Mouse (Mus musculus): ENCODE results near the gene D430041D05Rik. TPM values are rescaled to one million over a fixed set of nuclear protein-coding genes. Genes with fewer than 3 reads are reported as not detected.

The D430041D05Rik gene
- polyA plus RNA-seq, 1 experiment from 2014 or later: 0.12 TPM

DNA sequence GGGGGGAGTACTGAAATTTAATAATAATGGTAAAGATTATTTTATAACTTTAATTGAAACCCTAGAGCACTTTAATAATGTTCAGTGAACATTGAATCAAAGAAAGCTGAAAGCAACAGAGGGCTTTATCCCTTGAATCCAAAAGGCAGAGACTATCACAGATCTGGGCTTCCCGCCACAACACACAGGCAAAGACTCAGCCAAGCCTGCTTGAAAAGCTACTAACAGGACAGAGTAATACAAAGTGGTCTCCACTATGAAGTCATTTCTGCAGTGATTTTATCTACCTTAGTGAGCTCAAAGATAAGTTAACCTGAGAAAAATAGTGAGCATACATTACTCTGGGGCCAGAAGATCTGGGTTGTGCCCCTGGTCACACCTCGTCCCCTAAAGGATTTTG, 128.0 kb downstream of the D430041D05Rik start:
- H3K4me3 ChIP-seq (ENCODE audit: low read length): no peak overlapping the region
- no peak for ATAC-seq
- 88% methylated on average over 2 of the region's 2 CpGs for WGBS

GRCm38 (mm10) chr2:104267049-104267448, 143.8 kb downstream of the D430041D05Rik start:
- ATAC-seq: no peak
- WGBS: 30% methylated on average over 4 of the region's 4 CpGs

More for the DNA sequence above, 128.0 kb downstream of the D430041D05Rik start:
- H3K36me3 ChIP-seq (ENCODE audit: control insufficient read depth, insufficient read depth, low read length): no peaks in the 10 kb centered on the region
- H3K9me3 ChIP-seq (ENCODE audit: control insufficient read depth, low read length): no peaks in the 10 kb centered on the region
- H3K9ac ChIP-seq (ENCODE audit: low read depth, low read length): no peak overlapping the region
- no peaks in the 10 kb centered on the region for H3K4me1 ChIP-seq (ENCODE audit: control insufficient read depth, insufficient read depth, low read length)
- no peak overlapping the region for H3K4me2 ChIP-seq (ENCODE audit: low read depth, low read length)
- H3K27ac ChIP-seq (ENCODE audit: low read length): no peak overlapping the region
- no peaks in the 10 kb centered on the region for H3K27me3 ChIP-seq (replicated peaks; ENCODE audit: control insufficient read depth, insufficient read depth, low read length)

DNA sequence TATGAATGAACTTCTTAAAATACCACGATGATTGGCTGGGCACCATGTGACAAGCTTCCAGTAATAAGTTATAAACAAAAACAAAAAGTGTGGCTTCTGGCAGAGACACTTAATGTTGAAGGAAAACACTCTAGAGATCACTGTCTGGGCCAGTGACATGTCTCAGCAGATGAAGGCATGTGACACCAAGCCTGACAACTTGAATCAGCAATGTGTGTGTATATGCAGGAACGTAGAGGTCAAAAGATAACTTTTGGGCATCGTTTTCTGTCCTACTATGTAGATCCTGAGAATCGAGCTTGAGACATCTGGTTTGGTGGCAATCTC, 149.1 kb downstream of the D430041D05Rik start:
- Histone ChIP-seq H3K27me3 (replicated peaks; ENCODE audit: control insufficient read depth, insufficient read depth, low read length) (no peaks in the 10 kb centered on the region), H3K4me1 (ENCODE audit: control insufficient read depth, insufficient read depth, low read length) (no peaks in the 10 kb centered on the region), H3K9me3 (ENCODE audit: control insufficient read depth, low read length) (no peaks in the 10 kb centered on the region), H3K4me2 (ENCODE audit: low read depth, low read length) (no peak overlapping the region), H3K36me3 (ENCODE audit: control insufficient read depth, insufficient read depth, low read length) (no peaks in the 10 kb centered on the region), H3K4me3 (ENCODE audit: low read length) (no peak overlapping the region), H3K27ac (ENCODE audit: low read length) (no peak overlapping the region), H3K9ac (ENCODE audit: low read depth, low read length) (no peak overlapping the region)
- ATAC-seq: no peak
- WGBS: 82% methylated on average over 4 of the region's 4 CpGs

More at GRCm38 (mm10) chr2:104267049-104267448, 143.8 kb downstream of the D430041D05Rik start:
- Histone ChIP-seq H3K4me2 (ENCODE audit: low read depth, low read length) (no peak overlapping the region), H3K27ac (ENCODE audit: low read length) (no peak overlapping the region), H3K4me1 (ENCODE audit: control insufficient read depth, insufficient read depth, low read length) (no peaks in the 10 kb centered on the region), H3K9ac (ENCODE audit: low read depth, low read length) (no peak overlapping the region), H3K36me3 (ENCODE audit: control insufficient read depth, insufficient read depth, low read length) (no peaks in the 10 kb centered on the region), H3K4me3 (ENCODE audit: low read length) (no peak overlapping the region), H3K9me3 (ENCODE audit: control insufficient read depth, low read length) (no peaks in the 10 kb centered on the region), H3K27me3 (replicated peaks; ENCODE audit: control insufficient read depth, insufficient read depth, low read length) (no peaks in the 10 kb centered on the region)

GRCm38 (mm10) chr2:104260920-104261740, 149.7 kb downstream of the D430041D05Rik start:
- H3K36me3 ChIP-seq (ENCODE audit: control insufficient read depth, insufficient read depth, low read length): no peaks in the 10 kb centered on the region
- ATAC-seq: no peak
- no peaks in the 10 kb centered on the region for H3K27me3 ChIP-seq (replicated peaks; ENCODE audit: control insufficient read depth, insufficient read depth, low read length)
- H3K9me3 ChIP-seq (ENCODE audit: control insufficient read depth, low read length): no peaks in the 10 kb centered on the region
- H3K4me2 ChIP-seq (ENCODE audit: low read depth, low read length): no peak overlapping the region
- 74% methylated on average over 18 of the region's 18 CpGs for WGBS
- H3K27ac ChIP-seq (ENCODE audit: low read length): no peak overlapping the region
- no peaks in the 10 kb centered on the region for H3K4me1 ChIP-seq (ENCODE audit: control insufficient read depth, insufficient read depth, low read length)
- H3K4me3 ChIP-seq (ENCODE audit: low read length): no peak overlapping the region
- no peak overlapping the region for H3K9ac ChIP-seq (ENCODE audit: low read depth, low read length)

DNA sequence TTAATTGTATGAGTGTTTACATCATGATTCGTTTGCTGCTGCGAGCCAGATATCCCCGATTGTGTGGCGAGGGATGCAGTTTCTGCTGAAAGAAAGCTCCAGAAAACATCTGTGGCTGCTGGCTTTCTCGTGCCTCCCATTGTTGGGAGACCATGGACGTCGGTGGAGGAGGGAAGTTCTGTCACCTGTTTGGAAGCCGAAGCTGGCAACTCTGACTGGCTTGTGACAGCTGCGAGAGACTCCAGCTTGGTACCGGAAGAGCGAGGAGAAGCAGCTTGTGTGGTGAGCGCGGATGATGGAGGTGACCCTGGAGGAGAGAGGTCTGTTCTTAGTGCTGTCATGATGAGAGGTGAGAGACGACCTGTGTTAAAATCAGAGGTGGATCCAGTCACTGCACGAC, 154.2 kb downstream of the D430041D05Rik start:
- Histone ChIP-seq H3K4me1 (ENCODE audit: control insufficient read depth, insufficient read depth, low read length) (no peaks in the 10 kb centered on the region), H3K36me3 (ENCODE audit: control insufficient read depth, insufficient read depth, low read length) (no peaks in the 10 kb centered on the region), H3K4me3 (ENCODE audit: low read length) (no peak overlapping the region), H3K9ac (ENCODE audit: low read depth, low read length) (no peak overlapping the region), H3K9me3 (ENCODE audit: control insufficient read depth, low read length) (no peaks in the 10 kb centered on the region), H3K27ac (ENCODE audit: low read length) (no peak overlapping the region), H3K27me3 (replicated peaks; ENCODE audit: control insufficient read depth, insufficient read depth, low read length) (no peaks in the 10 kb centered on the region), H3K4me2 (ENCODE audit: low read depth, low read length) (no peak overlapping the region)
- ATAC-seq: no peak
- WGBS: 66% methylated on average over 15 of the region's 15 CpGs

DNA sequence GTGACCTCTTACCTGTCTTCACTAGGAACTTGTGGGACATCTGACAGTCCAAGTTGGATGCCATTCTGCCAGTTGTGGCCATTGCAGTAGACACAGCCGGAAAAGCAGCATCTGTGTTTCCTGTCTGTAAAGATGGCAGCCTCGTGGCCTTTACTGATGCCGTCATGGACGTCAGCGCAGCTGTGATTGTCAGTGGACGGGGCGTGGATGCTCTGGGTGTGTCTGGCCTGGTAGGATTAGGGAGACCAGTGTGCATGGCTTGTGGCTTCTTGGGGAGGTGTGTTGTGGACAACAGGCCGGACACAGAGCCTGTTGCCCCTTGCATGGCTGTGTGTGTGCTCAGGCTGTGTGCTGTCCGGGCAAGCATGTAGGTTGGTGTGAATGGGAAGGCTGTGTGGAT, 155.9 kb downstream of the D430041D05Rik start:
- no peak overlapping the region for H3K27ac ChIP-seq (ENCODE audit: low read length)
- ATAC-seq: no peak
- H3K4me3 ChIP-seq (ENCODE audit: low read length): no peak overlapping the region
- H3K36me3 ChIP-seq (ENCODE audit: control insufficient read depth, insufficient read depth, low read length): no peaks in the 10 kb centered on the region
- no peaks in the 10 kb centered on the region for H3K4me1 ChIP-seq (ENCODE audit: control insufficient read depth, insufficient read depth, low read length)
- H3K27me3 ChIP-seq (replicated peaks; ENCODE audit: control insufficient read depth, insufficient read depth, low read length): no peaks in the 10 kb centered on the region
- no peaks in the 10 kb centered on the region for H3K9me3 ChIP-seq (ENCODE audit: control insufficient read depth, low read length)
- H3K4me2 ChIP-seq (ENCODE audit: low read depth, low read length): no peak overlapping the region
- WGBS: 91% methylated on average over 9 of the region's 9 CpGs
- no peak overlapping the region for H3K9ac ChIP-seq (ENCODE audit: low read depth, low read length)

DNA sequence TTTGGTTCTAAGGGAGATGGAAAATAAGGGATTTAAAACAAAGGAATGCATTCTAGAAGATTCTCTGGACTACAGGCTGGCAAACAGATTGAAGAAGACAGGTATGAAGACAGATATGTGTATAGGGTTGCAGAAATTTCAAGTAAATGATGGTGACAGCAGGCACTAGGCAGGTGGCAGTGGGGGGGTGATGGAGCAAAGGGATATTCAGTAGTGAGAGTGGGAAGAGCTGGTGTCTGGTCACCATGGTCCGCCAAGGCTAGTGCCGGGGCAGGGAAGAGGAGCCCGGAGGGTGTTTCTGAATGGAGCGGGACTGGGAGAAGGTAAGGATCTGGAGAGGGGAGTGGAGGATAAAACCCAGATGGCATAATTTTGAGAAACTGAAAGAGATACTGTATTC, 157.5 kb downstream of the D430041D05Rik start:
- Histone ChIP-seq H3K9me3 (ENCODE audit: control insufficient read depth, low read length) (no peaks in the 10 kb centered on the region), H3K4me2 (ENCODE audit: low read depth, low read length) (no peak overlapping the region), H3K27me3 (replicated peaks; ENCODE audit: control insufficient read depth, insufficient read depth, low read length) (no peaks in the 10 kb centered on the region), H3K27ac (ENCODE audit: low read length) (no peak overlapping the region), H3K36me3 (ENCODE audit: control insufficient read depth, insufficient read depth, low read length) (no peaks in the 10 kb centered on the region), H3K4me3 (ENCODE audit: low read length) (no peak overlapping the region), H3K9ac (ENCODE audit: low read depth, low read length) (no peak overlapping the region), H3K4me1 (ENCODE audit: control insufficient read depth, insufficient read depth, low read length) (no peaks in the 10 kb centered on the region)
- WGBS: 94% methylated on average over 4 of the region's 4 CpGs
- no peak for ATAC-seq

DNA sequence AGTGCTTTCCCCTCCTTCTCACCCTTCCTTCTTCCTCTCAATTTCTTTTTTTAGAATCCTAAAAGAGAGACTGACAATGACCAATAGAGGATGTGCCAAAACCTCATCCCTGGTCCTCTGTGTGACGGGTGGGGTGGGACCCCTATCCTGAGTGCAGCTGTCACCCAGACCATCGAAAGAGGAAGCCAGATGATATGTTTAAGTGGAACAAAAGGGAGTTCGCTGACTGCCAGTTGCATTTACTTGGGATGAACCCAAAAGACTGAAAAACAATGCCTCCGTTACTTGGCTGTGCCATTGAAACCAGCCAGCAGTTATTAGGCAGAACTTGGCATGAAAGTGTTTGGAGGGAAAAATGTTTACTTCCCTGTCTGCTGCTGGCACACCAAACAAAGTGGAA, 159.2 kb downstream of the D430041D05Rik start:
- Histone ChIP-seq H3K4me2 (ENCODE audit: low read depth, low read length) (no peak overlapping the region), H3K27ac (ENCODE audit: low read length) (no peak overlapping the region), H3K36me3 (ENCODE audit: control insufficient read depth, insufficient read depth, low read length) (no peaks in the 10 kb centered on the region), H3K9me3 (ENCODE audit: control insufficient read depth, low read length) (no peaks in the 10 kb centered on the region), H3K4me3 (ENCODE audit: low read length) (no peak overlapping the region), H3K27me3 (replicated peaks; ENCODE audit: control insufficient read depth, insufficient read depth, low read length) (no peaks in the 10 kb centered on the region), H3K4me1 (ENCODE audit: control insufficient read depth, insufficient read depth, low read length) (no peaks in the 10 kb centered on the region), H3K9ac (ENCODE audit: low read depth, low read length) (no peak overlapping the region)
- WGBS: 64% methylated on average over 4 of the region's 4 CpGs
- ATAC-seq: no peak

DNA sequence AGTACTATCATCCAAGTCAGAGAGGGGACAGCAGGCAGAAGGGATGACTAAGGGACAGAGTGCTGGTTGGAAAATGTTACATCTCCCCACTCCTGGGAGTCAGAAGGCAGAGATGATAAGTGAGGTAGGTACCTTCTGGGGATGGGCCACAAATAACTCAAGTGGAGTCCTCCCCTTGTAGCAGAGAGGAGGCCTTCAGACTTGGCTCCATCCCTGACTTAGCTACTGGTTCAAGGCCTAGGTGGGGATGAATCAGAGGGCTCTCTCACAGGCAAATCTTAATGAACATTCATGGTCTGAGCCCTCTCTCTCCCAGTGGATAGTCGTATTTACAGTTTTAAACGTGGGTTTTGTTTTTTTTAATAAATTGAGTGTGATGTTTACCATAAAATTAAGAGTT, 161.0 kb downstream of the D430041D05Rik start:
- Histone ChIP-seq H3K36me3 (ENCODE audit: control insufficient read depth, insufficient read depth, low read length) (no peaks in the 10 kb centered on the region), H3K4me3 (ENCODE audit: low read length) (no peak overlapping the region), H3K4me1 (ENCODE audit: control insufficient read depth, insufficient read depth, low read length) (no peaks in the 10 kb centered on the region), H3K27me3 (replicated peaks; ENCODE audit: control insufficient read depth, insufficient read depth, low read length) (no peaks in the 10 kb centered on the region), H3K9ac (ENCODE audit: low read depth, low read length) (no peak overlapping the region), H3K27ac (ENCODE audit: low read length) (no peak overlapping the region), H3K9me3 (ENCODE audit: control insufficient read depth, low read length) (no peaks in the 10 kb centered on the region), H3K4me2 (ENCODE audit: low read depth, low read length) (no peak overlapping the region)
- 76% methylated on average over 2 of the region's 2 CpGs for WGBS
- no peak for ATAC-seq

DNA sequence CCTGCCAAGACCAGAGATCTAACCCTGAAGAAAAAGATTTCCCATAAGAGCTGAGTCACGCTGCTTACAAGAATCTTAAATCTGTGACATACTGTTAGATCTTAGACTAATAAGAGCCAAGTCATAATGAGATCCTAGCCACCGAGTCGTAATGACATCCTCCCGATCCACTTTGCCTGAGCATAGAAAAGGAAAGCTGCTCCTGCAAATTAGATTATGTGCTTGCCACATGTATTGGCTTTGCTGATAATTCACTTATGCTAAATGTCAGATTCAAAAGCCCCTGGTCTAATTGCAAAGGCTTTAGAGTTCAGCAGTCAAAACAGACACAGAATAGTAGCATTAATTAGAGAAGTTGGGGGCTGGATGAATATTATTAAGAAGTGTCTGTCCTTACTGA, 164.0 kb downstream of the D430041D05Rik start:
- H3K4me3 ChIP-seq (ENCODE audit: low read length): no peak overlapping the region
- H3K4me2 ChIP-seq (ENCODE audit: low read depth, low read length): no peak overlapping the region
- no peak overlapping the region for H3K27ac ChIP-seq (ENCODE audit: low read length)
- no peak overlapping the region for H3K9ac ChIP-seq (ENCODE audit: low read depth, low read length)
- ATAC-seq: no peak
- no peaks in the 10 kb centered on the region for H3K9me3 ChIP-seq (ENCODE audit: control insufficient read depth, low read length)
- no peaks in the 10 kb centered on the region for H3K27me3 ChIP-seq (replicated peaks; ENCODE audit: control insufficient read depth, insufficient read depth, low read length)
- H3K4me1 ChIP-seq (ENCODE audit: control insufficient read depth, insufficient read depth, low read length): no peaks in the 10 kb centered on the region
- H3K36me3 ChIP-seq (ENCODE audit: control insufficient read depth, insufficient read depth, low read length): no peaks in the 10 kb centered on the region
- 82% methylated on average over 4 of the region's 4 CpGs for WGBS
